Mouse (Mus musculus): ENCODE data around the gene Commd6. TPM values are rescaled to one million over a fixed set of nuclear protein-coding genes. Genes with fewer than 3 reads are reported as not detected.
"Not testable (repeated sequence)": the region's sequence is repeated elsewhere in the genome, so short reads cannot be mapped to it uniquely, and the experiment has no call there.

Gene Commd6
- polyA plus RNA-seq, 1 experiment from 2014 or later = 186 TPM

DNA sequence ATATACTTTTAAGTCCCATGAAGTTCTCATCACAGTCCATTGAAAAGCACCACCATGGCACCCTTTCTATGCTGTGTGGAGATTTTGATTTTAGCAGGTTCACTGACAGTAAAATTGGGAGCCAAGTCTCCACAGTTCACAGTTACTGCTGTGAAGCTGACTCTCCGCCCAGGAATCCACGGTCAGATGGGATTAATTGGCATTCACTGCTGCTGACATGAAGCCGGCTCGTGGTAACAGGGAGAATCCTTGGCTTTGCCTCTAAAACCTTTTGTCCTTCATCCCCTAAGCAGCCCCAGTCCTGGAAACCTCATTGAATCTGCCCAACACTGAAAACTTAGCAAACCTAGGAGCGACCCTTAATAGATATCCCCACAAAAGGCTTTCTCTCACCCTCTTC is 49.4 kb downstream of the Commd6 start:
- WGBS = 92% methylated on average over 5 of the region's 5 CpGs
- TF ChIP-seq CTCF (IDR thresholded peaks at IDR 0.05; ENCODE audit: low read depth) = no peak
- no peak overlapping the region for H3K27ac ChIP-seq (ENCODE audit: low read depth, low read length)
- no peak overlapping the region for H3K9ac ChIP-seq (ENCODE audit: low read depth, low read length)
- no peak for ATAC-seq
- no peaks in the 10 kb centered on the region for H3K4me1 ChIP-seq (replicated peaks; ENCODE audit: control insufficient read depth, insufficient read depth, low read length)
- H3K9me3 ChIP-seq (ENCODE audit: control insufficient read depth) = no peaks in the 10 kb centered on the region
- no peaks in the 10 kb centered on the region for H3K27me3 ChIP-seq (replicated peaks; ENCODE audit: control insufficient read depth, insufficient read depth, low read length)
- H3K4me2 ChIP-seq (replicated peaks; ENCODE audit: low read depth) = no peak overlapping the region
- no peak overlapping the region for H3K4me3 ChIP-seq (ENCODE audit: low read depth, low read length)
- H3K36me3 ChIP-seq (ENCODE audit: control insufficient read depth, insufficient read depth) = no peaks in the 10 kb centered on the region

DNA sequence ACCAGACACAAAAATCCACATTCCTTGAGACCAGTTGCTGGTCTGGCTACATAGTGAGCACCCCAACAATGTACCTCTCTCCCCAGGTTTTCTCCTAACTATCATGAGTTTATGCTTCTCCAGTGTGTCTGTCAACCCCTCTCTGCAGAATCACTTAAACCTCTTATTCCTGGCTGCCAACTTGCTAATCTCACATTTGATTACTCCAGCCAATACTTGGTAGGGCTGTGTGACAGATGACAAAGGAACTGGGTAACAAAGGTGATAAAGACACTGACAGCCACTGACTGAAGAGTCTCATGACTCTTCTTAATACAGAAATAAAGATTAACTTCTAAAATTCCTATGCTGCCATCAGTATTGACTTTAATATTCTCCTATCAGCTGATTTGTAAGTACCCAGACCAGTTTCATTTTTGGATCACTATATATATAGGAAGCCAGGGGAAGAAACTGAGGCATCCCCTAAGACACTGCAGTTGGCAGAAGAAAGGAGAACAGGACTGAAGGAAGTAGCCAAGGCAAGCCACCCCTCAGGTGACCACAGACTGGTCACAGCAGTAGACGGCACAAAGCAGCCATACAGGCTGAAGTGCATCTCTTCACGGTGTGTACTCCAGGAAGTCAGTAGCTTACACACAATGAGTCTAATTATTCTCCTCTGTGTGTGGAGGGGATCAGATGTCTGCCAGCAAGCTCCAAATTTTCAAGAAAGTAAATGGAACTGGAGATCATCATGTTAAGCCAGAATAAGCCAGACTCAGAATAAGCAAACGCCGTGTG is 52.1 kb downstream of the Commd6 start:
- WGBS = 69% methylated on average over 2 of the region's 4 CpGs
- H3K9ac ChIP-seq (ENCODE audit: low read depth, low read length); H3K27ac ChIP-seq (ENCODE audit: low read depth, low read length); H3K9me3 ChIP-seq (ENCODE audit: control insufficient read depth); H3K27me3 ChIP-seq (replicated peaks; ENCODE audit: control insufficient read depth, insufficient read depth, low read length); H3K4me2 ChIP-seq (replicated peaks; ENCODE audit: low read depth); H3K4me3 ChIP-seq (ENCODE audit: low read depth, low read length); H3K36me3 ChIP-seq (ENCODE audit: control insufficient read depth, insufficient read depth); ATAC-seq; H3K4me1 ChIP-seq (replicated peaks; ENCODE audit: control insufficient read depth, insufficient read depth, low read length): not testable (repeated sequence)

DNA sequence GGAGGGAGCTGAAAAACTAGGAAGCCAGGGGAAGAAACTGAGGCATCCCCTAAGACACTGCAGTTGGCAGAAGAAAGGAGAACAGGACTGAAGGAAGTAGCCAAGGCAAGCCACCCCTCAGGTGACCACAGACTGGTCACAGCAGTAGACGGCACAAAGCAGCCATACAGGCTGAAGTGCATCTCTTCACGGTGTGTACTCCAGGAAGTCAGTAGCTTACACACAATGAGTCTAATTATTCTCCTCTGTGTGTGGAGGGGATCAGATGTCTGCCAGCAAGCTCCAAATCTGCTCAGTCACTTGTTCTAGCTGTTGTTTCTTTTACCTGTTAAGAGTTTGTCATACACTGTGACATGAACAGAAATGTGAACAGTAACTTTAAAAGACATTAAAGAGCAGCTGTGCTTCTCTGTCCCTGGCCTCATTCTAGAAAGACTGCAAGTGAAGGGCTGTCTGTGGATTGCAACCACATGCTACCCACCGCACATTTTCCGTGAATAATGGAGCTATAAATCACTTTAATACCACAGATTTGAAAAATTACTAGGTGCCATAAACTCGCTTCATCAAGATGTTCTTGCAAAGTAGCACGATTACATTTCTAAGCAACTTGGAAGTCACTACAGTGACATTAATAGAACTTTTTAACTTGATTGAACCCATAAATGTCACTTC is 53.0 kb downstream of the Commd6 start:
- H3K27ac ChIP-seq (ENCODE audit: low read depth, low read length); ATAC-seq; H3K4me3 ChIP-seq (ENCODE audit: low read depth, low read length); H3K4me1 ChIP-seq (replicated peaks; ENCODE audit: control insufficient read depth, insufficient read depth, low read length); H3K4me2 ChIP-seq (replicated peaks; ENCODE audit: low read depth); H3K27me3 ChIP-seq (replicated peaks; ENCODE audit: control insufficient read depth, insufficient read depth, low read length); H3K9ac ChIP-seq (ENCODE audit: low read depth, low read length); H3K9me3 ChIP-seq (ENCODE audit: control insufficient read depth); H3K36me3 ChIP-seq (ENCODE audit: control insufficient read depth, insufficient read depth): not testable (repeated sequence)
- 63% methylated on average over 4 of the region's 6 CpGs for WGBS

DNA sequence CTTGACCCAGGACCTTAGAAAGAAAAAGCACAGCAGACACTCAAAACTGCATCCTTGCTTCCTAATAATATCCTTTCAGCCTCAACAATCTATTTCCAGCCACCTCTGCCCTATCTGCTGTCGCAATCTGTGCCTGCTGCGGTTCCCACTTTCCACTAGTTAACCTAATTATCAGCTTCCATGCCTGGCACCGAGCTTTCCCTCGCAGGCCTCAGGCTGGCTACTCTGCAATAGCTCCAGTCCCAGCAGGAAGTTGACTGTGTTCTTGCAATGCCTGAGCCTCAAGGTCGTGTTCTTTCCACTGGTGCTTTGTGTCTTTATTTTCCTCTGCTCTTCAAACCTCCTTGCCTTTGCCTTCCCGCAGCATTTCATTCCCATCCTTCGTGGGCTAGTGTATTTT is 54.4 kb downstream of the Commd6 start:
- H3K9ac ChIP-seq (ENCODE audit: low read depth, low read length) = no peak overlapping the region
- H3K4me1 ChIP-seq (replicated peaks; ENCODE audit: control insufficient read depth, insufficient read depth, low read length) = no peaks in the 10 kb centered on the region
- ATAC-seq = no peak
- no peak for TF ChIP-seq CTCF (IDR thresholded peaks at IDR 0.05; ENCODE audit: low read depth)
- H3K27ac ChIP-seq (ENCODE audit: low read depth, low read length) = no peak overlapping the region
- no peaks in the 10 kb centered on the region for H3K27me3 ChIP-seq (replicated peaks; ENCODE audit: control insufficient read depth, insufficient read depth, low read length)
- no peaks in the 10 kb centered on the region for H3K9me3 ChIP-seq (ENCODE audit: control insufficient read depth)
- no peak overlapping the region for H3K4me2 ChIP-seq (replicated peaks; ENCODE audit: low read depth)
- 60% methylated on average over 7 of the region's 7 CpGs for WGBS
- H3K4me3 ChIP-seq (ENCODE audit: low read depth, low read length) = no peak overlapping the region
- no peaks in the 10 kb centered on the region for H3K36me3 ChIP-seq (ENCODE audit: control insufficient read depth, insufficient read depth)

Other genes starting within 250 kb of the Commd6 start
- gene Tbc1d4, start 31.5 kb downstream of the Commd6 start, polyA plus RNA-seq (2015; fragmentation: Nextera tagmentation; extraction: Ambion mirVana) = 4.1 and 4.3 TPM in 2 replicates
- gene Uchl3, start 13.3 kb upstream of the Commd6 start, polyA plus RNA-seq (2015; fragmentation: Nextera tagmentation; extraction: Ambion mirVana) = 142 and 143 TPM in 2 replicates
- 0.54 and 0.93 TPM in 2 replicates for gene Gm9922, start 89.1 kb upstream of the Commd6 start, polyA plus RNA-seq (2015; fragmentation: Nextera tagmentation; extraction: Ambion mirVana)
- gene Lmo7, start 89.3 kb upstream of the Commd6 start, polyA plus RNA-seq (2015; fragmentation: Nextera tagmentation; extraction: Ambion mirVana) = 24.5 and 27.0 TPM in 2 replicates

Measured in intestine, postnatal 0 days (tissue).